Mouse (Mus musculus) thymus, postnatal 25 days (tissue): ENCODE data around the gene Tbc1d15.
"Not testable (repeated sequence)": the region's sequence is repeated elsewhere in the genome, so short reads cannot be mapped to it uniquely, and the experiment has no call there.

Experiments
- DNase-seq: peaks from one replicate; pipeline ENCODE4 v3.0.0; 2022

The Tbc1d15 gene

DNA sequence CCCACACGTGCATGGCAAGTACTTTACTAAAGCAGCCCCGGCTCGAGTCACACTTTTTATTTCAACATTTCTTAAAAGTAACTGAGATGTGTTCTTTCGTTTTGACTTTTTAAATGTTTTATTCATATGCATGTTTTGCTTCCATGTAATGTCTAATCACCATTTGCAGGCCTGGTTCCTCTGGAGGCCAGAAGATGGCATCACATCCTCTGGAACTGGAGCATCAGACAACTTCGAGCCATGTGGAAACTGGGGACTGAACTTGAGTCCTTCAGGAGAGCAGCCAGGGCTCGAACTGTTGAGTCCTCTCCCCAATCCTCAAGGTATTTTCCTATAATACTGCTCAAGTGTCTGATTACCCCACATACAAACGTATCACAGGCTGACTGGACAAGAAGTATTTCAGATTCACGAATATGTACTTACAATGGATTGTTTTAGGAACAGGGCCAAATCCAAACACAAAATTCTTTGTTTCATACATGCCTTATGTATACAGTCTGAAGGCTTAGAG lies 10.1 kb downstream of the Tbc1d15 start:
- DNase-seq = no peak

DNA sequence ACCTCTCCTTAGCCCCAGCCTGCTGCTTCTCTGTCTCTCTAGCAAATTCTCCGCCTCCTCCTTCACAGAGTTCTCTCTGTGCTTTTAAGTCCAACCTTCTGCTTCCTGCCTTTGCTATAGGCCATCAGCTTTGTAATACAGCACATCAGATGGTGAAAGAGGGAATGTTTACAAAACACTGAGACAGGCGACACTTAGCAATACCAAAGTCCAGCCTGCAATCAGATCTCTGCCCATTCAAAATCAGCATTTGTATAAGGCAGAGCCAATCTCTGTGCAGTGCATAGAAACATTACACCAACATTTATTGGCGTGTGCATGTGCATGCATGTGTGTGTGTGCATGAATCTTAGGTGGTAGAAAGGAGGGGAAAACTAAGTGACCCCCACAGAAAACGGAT lies 13.3 kb downstream of the Tbc1d15 start:
- no peak for DNase-seq

DNA sequence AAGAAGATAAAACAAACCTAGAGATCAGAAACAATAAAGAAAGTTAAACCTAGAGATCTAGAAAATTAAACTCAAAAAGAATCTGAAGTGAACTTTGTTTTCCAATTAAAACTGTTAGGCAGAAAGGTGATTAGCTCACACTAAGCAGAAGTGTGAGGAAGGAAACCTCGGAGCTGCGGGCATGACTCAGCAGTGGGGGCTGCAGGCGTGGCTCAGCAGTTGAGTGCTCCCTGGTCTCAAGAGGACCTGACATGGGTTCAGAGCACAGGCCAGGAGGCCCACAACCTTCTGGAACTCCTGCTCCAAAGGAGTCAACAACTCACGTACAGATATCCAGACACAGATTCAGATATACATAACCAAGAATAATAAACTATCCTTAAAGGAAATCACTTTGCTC lies 14.5 kb downstream of the Tbc1d15 start:
- DNase-seq = no peak

DNA sequence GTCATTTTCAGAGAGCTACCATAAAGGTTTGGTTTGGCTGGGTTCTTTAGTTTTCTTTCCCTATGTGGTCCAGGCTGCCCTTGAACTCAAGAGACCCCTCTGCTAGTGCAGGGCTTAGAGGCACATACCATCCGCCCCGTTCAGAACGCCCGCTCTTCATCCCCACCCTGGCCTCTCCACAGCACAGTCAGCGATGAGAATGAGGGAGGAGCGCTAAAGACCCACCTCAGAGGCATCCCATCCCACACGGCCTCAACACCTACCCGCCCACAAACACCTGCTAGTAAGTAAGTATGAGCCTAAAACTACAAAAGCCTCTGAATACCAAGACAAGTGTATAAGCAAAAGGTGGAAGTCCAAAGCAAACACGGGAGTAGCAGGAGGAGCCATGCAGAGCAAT lies 15.8 kb downstream of the Tbc1d15 start:
- DNase-seq = peak; percentile 39

DNA sequence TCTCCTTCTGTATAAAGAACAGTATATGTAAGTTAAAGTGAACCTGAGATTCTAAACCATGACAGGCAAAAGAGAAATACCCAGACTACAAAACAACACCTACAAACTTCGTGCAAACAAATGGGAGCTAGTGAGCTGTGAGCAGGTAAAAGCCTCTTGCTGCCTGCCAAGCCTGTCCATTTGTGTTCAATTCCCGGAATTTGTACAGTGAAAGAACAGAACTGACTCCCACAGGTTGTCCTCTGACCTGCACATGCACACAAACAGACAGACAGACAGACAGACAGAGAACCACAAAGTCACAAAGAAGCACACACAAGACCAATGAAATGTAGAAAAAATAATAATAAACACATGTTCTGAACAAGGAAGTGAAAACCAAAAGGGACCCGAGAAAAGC lies 17.5 kb downstream of the Tbc1d15 start:
- DNase-seq = no peak

DNA sequence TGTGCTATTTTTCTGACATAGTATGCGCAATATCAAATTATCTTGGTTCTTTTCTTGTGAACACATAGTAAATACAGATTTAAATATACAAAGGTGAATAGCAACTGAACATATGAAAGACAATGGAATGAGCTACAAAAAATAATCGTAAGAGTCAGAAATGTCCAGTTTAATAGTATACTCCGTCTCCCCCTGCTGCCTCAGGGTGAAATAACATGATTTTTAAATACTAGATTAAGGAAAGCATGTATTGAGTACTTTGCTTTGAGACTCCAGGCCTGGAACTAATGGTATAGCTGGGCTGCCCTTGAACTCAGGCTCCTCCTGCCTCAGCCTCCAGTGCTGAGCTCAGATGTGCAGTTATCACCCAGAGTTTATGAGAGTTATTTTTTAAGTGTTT lies 18.8 kb downstream of the Tbc1d15 start:
- DNase-seq = no peak

DNA sequence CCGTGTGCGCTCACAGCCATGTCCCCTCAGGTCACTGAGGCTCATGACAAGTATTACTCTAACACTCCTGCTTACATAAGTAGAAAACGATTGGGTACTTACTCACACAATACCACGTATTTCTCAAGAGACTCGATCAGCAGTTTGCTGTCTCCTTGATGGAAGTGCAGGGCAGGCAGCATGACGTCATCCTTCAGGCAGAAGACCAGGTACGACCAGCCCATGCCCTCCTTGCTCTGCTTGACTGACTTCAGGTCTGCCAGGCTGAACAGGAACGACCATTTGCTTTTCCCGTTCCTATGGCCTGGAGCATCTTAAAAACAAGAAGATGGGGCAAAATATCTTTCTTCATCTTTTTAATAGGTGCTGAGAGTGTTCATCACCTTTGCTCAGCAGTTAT lies 22.2 kb downstream of the Tbc1d15 start:
- no peak for DNase-seq

DNA sequence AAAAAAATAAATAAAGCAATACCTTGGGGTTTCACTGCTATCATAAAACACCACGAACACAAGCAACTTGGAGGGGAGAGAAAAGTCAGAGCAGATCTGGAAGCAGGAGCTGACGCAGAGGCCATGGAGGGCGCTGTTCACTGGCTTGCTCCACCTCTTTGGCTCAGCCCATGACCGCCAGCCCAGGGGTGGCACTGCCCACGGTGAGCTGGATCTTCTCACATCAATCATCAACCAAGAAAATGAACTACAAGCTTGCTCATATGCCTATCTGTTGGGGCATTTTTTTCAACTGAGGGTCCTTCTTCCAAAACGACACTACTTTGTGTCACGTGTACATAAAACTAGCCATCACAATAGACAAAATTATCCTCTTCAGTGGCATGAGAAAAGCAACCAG lies 24.7 kb downstream of the Tbc1d15 start:
- no peak for DNase-seq

DNA sequence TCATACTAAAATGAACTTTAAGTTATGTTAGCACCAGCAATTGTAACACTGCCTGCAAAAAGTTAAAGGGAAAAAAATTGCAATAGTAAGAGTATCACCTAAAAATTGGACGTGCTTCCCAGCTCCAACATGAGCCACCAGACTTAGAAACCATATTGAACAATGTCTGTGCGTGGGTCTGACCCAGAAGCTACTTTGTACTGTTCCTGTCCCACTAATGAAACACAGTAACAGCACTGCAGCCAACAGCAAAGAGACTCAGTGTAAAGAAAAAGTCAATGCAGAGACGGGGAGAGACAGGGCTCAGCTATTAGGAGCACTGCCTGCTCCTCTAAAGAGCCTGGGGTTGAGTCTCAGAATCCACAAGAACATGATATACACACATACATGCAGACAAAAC lies 27.4 kb downstream of the Tbc1d15 start:
- DNase-seq = no peak

DNA sequence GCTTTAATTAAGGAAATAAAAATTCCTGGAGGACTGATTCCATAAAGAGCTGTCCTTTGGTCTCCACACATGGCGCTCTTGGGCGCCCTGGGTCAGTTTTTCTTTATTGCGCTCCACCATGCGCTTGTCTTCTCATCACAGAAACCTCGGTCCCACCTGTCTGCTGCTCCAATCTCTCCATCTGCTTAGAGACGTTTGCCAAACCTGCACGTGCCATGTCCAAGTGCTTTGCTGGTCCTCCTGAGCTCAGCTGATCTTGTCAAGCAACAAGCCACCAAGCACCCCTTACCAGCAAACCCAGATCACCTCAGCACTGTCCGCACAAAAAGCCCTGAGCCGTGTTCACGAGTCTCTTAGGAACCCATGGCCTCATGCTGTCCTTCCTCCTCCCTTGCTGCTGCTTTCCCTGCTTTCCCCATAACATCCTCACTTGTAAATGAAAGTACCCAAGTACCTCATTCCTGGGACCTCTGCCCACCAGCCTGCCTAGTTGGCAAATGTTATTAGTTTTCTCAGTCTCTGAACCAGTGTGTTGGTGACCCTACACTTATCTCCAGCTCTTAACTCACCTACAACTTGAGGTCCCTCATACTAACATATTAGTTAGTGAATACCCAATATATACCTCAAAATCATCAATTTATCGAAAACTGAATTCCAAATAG lies 38.2 kb downstream of the Tbc1d15 start:
- DNase-seq = no peak

DNA sequence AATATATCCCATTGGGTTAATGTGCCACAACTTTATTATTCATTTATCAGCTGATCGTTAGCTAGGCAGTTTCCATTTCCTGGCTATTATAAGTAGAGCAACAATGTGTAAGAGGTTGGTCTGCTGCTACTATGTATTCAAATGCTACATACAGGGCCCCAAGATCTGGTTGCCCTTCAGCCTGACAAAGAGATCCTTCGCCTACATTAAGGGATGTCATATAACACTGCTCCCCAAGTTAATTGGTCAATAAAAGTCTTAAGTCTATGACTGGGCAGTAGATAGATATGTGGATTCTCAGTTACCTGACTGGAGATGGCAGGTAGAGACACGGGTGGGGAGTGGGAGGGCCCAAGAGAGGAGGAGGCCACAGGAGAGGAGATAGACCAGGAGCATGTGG lies 45.4 kb downstream of the Tbc1d15 start:
- DNase-seq = no peak

DNA sequence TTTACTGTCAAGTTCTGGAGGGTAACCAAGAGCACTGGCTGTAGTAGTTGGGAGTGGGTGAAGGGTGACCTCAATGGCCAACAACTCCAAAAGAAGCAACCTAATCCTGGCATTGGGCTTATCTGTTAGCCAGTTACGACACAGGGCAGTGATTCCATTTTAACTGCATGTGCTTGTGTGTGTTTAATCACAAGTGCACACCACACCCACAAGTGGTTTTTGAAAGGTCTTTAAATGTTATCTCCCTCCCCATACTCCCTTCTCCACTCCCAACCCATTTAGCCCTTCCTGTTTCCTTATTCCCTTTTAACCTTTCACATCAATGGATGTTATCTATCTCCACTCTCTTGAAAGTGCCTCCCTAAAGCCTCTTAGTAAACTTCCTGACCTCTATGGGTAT lies 46.0 kb downstream of the Tbc1d15 start:
- no peak for DNase-seq

DNA sequence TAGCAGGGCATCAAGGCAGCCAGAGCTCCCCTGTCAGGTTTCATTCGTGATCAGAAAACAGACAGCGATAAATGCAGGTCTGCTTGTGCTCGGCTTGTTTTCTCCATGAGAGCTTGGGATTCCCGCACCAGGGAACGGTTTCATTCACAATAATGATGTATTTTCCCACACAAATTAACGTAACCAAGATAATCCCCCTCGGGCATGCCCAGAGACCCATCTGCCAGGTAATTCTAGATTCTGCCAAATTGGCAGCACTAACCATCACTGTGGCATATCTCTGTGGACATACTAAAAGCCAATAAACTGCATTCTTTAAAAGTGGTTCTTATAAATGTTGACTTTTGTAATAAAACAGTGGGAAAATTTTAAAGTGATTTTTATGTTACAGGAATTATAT lies 60.1 kb downstream of the Tbc1d15 start:
- no peak for DNase-seq

DNA sequence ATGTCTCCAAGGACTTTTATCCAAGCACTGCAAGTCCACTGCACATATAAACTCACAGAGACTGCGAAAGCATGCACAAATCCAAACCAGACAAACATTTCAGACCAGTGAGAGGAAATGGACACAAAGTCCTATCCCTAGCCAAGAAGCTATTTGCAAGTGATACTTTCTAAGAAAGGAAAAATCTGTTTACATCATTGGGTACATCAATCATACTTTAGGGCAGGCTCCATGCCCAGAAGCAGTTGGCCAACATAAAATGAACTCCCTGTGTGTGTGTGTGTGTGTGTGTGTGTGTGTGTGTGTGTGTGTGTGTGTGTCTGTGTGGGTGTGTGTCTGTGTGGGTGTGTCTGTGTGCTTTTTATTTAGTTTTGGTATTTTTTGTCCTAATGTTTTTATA lies 63.9 kb downstream of the Tbc1d15 start:
- DNase-seq = no peak

DNA sequence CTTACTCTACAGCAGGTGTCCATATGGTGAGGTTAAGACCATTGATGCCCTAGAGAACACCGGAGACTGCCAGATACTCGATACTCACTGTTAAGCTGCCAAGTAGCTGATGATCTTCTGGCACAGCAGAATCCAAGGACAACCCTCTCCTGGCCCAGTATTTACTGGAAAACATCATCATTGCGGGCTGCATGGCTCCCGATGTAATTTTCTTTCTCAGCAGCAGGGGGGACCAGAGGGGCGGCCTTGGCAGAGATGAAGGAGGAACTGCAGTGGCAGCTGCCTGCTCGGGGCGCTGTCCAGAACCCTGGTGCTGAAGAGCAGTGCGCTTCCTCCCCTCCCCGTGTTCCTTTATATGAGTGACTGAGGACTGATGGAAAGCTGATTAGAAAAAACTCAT lies 66.6 kb downstream of the Tbc1d15 start, which contains the start of gene Tph2:
Gene Tph2, minus strand, starts transcription at position 326 of the 400 bp plus-strand sequence.
- DNase-seq = peak; percentile 72

DNA sequence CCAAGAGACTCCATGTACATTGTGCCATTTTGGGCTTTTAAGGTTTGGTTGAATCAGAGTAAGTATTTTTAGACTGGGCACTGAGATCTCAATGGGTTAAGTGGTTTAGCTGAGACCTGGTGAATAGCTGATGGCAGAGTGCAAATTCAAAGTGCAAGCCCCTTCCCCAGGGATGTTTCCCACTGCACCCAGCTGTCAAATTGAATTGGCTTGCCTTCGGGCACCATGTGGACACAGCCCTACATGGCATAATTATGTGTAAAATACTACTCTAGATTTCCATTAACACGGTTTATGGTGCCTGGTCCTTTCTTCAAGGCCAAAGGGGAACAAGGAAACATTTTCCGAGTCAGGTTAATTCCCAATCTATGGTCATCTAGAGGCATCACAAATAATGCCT lies 70.2 kb downstream of the Tbc1d15 start:
- no peak for DNase-seq

DNA sequence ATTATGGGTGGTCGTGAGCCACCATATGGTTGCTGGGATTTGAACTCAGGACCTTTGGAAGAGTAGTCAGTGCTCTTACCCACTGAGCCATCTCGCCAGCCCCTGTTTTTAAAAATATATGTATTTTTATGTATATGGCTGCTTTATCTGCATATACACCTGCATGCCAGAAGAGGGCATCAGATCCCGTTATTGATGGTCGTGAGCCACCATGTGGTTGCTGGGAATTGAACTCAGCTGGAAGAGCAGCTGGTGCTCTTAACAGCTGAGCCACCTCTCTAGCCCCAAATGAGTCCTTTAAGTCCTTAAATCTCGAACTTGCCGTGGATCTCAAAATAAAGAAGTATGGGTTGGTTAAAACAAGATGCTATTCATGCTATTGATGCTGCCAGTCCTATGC lies 73.2 kb downstream of the Tbc1d15 start:
- not testable (repeated sequence) for DNase-seq

DNA sequence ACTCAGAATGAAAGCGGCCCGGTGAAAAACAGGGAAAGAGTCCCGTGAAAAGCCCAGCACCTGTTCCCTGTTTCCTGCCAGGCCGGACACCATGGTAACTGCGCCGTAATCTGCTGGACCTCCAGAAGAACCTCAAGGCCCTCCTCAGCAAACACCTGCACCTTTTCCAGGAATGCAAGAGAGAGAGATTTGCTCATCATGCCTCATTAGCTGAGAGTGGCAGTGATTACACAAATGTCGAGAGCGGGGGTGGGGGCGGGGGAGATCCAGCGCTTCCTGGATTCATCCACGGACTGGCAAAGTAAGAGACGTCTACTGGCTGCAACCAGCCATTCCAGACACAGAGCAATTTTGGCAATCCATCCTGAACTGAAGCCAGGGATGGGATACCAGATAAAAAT lies 75.7 kb downstream of the Tbc1d15 start:
- DNase-seq = no peak

DNA sequence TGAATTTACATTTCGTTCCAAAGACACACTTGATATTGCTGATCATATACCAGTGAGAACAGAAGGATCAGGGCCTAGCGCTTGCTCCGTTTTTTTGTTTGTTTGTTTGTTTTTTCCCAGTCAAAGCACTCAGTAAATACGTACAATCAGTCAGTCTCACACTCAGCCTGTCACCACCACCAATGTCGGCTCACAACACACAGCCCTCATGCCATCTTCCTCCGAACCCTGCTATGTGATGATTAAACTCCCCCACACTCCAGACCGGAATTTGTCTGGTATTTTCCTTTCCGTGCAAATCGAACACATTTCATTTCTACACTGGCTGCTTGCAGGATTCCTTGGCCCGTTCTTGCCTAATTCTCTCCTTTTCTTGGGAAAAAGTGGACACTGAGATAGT lies 77.9 kb downstream of the Tbc1d15 start:
- DNase-seq = no peak

DNA sequence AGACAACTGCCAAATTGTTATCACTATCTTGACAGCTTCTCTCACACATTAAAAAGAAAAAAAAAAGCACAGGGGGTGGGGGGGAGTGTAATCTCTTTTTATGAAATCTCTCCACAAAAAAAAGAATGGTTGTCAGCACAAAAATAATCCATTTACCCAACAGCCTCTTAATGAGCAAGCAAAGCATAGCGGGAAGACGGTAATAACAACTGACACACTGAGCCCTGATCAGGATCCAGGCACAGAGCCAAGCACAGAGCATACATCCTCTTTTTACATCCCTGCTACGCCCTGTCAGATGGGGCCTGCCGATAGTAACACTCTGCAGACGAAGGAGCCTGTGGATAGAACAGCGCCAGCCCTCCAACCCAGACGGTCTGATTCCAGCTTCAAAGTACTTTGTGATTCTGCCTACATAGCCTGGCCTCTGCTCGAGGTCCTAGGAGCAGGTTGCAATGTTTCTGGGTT lies 79.9 kb downstream of the Tbc1d15 start:
- DNase-seq = no peak

DNA sequence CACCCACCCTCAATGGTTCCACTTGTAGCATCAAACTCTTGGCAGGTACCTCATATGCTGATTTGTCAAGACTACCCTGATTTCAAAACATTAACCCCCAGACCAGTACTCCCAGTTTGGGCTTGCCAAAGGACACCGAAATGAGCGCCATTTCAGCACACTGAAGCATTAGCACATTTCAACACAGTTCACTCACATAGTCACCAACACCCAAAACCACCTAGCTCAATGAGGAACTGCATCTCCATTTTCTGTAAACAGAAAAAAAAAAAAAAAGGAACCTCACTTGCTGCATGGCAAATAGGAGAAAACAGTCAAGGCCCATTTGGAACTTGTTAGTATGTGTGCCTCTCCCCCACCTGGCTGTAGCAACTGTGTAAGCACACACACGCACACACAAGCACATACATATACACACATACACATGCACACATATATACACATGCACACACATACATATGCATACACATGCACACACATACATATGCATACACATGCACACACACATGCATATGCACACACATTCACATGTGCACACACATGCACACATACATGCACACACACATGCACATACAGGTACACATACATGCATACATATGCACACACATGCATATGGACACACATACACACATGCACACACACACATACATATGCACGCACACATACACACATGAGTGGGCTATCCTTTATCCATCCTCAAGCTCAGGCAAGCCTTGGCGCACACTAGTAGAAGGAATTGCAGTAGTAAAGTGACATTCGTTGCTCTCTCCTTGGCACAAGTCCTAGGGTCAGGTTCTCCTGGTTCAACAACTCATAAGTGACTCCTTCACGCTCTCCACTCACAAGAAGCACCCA lies 80.5 kb downstream of the Tbc1d15 start:
- DNase-seq = no peak

DNA sequence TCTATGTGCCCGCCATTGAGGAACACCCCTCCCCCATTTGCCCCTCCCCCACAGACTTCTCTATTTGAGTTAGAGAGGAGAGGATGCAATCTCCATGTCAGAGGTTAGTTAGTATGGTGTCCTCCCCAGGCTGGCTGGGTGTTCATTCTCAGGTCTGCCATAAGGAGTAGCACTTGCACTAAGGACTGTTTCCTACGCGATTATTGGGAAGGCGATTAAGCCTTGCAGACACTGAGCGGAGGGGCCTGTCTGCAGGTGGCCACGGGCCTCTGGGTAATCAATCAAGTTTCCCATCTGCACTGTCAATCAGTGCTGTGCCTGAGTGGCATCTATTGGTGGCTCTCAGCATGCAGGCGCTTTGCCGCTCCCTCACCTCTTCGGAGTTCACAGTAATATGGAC lies 81.9 kb downstream of the Tbc1d15 start:
- DNase-seq = no peak

DNA sequence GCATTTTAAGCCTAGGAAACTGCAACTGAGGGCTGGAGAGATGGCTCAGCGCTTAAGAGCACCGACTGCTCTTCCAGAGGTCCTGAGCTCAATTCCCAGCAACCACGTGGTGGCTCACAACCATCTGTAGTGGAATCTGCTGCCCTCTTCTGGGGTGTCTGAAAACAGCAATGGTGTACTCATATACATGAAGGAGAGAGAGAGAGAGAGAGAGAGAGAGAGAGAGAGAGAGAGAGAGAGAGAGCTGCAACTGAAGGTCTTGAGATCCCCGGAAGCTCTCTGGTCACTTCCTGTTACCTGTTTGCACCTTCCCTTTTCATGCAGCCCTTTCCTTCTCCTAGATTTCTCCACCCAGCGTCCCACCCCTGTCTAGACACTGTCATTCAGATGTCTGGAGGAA lies 91.0 kb downstream of the Tbc1d15 start:
- no peak for DNase-seq
